Comparison of ENCODE assay signal across 9 mouse cellular contexts in the genomic region with DNA sequence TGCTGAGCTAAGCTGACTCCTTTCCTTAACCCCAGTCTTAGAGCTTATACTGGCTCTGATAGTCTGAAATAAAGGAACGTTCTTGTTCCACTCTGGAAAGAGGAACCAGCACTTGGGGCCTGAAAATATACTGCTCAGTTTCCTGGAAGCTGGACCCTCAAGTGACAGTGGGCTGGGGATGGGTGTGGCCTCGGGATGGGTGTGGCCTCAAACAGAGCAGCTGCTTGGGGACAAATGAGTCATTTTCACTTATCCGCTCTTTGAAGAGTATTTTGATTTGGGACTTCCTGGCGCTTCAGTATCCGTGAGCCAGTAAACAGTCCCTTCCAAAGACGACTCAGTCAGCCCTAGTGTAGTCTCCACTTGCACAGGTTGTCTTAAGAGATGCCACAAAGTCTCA. TPM values are rescaled to one million over a fixed set of nuclear protein-coding genes. Genes with fewer than 3 reads are reported as not detected.
A peak's percentile ranks its signal among the peaks of the same experiment; 100 is the strongest.
DNase-seq lines count a peak whose midpoint lies in the region; ATAC-seq and TF ChIP-seq lines count a peak whose summit lies in the region.
"Had no signal": no experiment of that assay in that cellular context is flagged by ENCODE, and none has a peak within 500 bp of the region (broad histone marks: within the 10 kb centered on the region; RNA-seq: fewer than 3 reads in every experiment).

No protein-coding gene starts in this region.

- H3K36me3 ChIP-seq in kidney, postnatal 0 days (ENCODE audit: insufficient read depth, low read length) = no peaks in the 10 kb centered on the region
- no peaks in the 10 kb centered on the region for H3K36me3 ChIP-seq in kidney, embryonic 16.5 days (ENCODE audit: insufficient read depth, low read length)
- H3K36me3 ChIP-seq in CH12.LX (replicated peaks in 1 of 2; ENCODE audit: control insufficient read depth in 1 of 2, insufficient read depth in 1 of 2, low read length in 1 of 2) = no peaks in the 10 kb centered on the region
- H3K36me3 ChIP-seq in macrophage (ENCODE audit: inconsistent target) = no peaks in the 10 kb centered on the region
- H3K36me3 ChIP-seq in intestine, postnatal 0 days (ENCODE audit: control insufficient read depth, insufficient read depth) = no peaks in the 10 kb centered on the region

- no peaks in the 10 kb centered on the region for H3K79me2 ChIP-seq in CH12.LX (replicated peaks; ENCODE audit: control insufficient read depth, extremely low read depth, insufficient read depth, poor library complexity, severe bottlenecking)
- no peaks in the 10 kb centered on the region for H3K79me2 ChIP-seq in macrophage (ENCODE audit: inconsistent target)

- TF ChIP-seq POLR2A in CH12.LX (IDR thresholded peaks at IDR 0.05; ENCODE audit: low read depth, low read length) = peak; percentile 51; the same call in 1 of the 2 replicates

- no peak overlapping the region for H3K27ac ChIP-seq in kidney, postnatal 0 days
- H3K27ac ChIP-seq in kidney, embryonic 16.5 days (ENCODE audit: low read length) = no peak overlapping the region
- peak overlapping the region; percentile 98 for H3K27ac ChIP-seq in CH12.LX (ENCODE audit: insufficient read depth, low read depth)
- peak overlapping the region; percentile 97 for H3K27ac ChIP-seq in macrophage
- H3K27ac ChIP-seq in intestine, postnatal 0 days (ENCODE audit: low read depth, low read length) = no peak overlapping the region

- H3K4me1 ChIP-seq in kidney, postnatal 0 days (replicated peaks; ENCODE audit: insufficient read depth, low read length) = no peaks in the 10 kb centered on the region
- H3K4me1 ChIP-seq in kidney, embryonic 16.5 days (ENCODE audit: insufficient read depth, low read length) = no peaks in the 10 kb centered on the region
- H3K4me1 ChIP-seq in CH12.LX (ENCODE audit: control insufficient read depth in 1 of 2, insufficient read depth in 2 of 2) = peaks cover 54 to 72% of the 10 kb centered on the region in 2 experiments
- H3K4me1 ChIP-seq in intestine, postnatal 0 days (replicated peaks; ENCODE audit: control insufficient read depth, insufficient read depth, low read length) = no peaks in the 10 kb centered on the region

- no peak for ATAC-seq in kidney, postnatal 0 days (replicated peaks; ENCODE audit: low FRiP score, low read depth)
- ATAC-seq in kidney, embryonic 16.5 days (ENCODE audit: low FRiP score, low TSS enrichment) = no peak
- ATAC-seq in intestine, postnatal 0 days = no peak
- ATAC-seq: Patski had no signal

- TF ChIP-seq CTCF in kidney, postnatal 0 days (IDR thresholded peaks at IDR 0.05; ENCODE audit: low read depth) = no peak
- TF ChIP-seq CTCF in CH12.LX (conservative IDR thresholded peaks at IDR 0.05 in 1 of 2, IDR thresholded peaks at IDR 0.05 in 1 of 2; ENCODE audit: low read depth in 2 of 2, low read length in 2 of 2) = no peak
- TF ChIP-seq CTCF in intestine, postnatal 0 days (IDR thresholded peaks at IDR 0.05; ENCODE audit: low read depth) = no peak

- WGBS in kidney, postnatal 0 days = 39% methylated on average over 6 of the region's 6 CpGs
- 49% methylated on average over 6 of the region's 6 CpGs for WGBS in kidney, embryonic 16.5 days
- 0% methylated on average over 6 of the region's 6 CpGs for WGBS in macrophage (ENCODE audit: missing documents)
- whole genome bisulfite sequencing in intestine, postnatal 0 days = 18% methylated on average over 6 of the region's 6 CpGs

- peak; percentile 86 for TF ChIP-seq EP300 in CH12.LX (IDR thresholded peaks at IDR 0.05; ENCODE audit: low read length)

- no peak overlapping the region for H3K4me2 ChIP-seq in kidney, postnatal 0 days (ENCODE audit: low read length)
- no peak overlapping the region for H3K4me2 ChIP-seq in kidney, embryonic 16.5 days (replicated peaks; ENCODE audit: low read depth, low read length)
- peak overlapping the region; percentile 86 for H3K4me2 ChIP-seq in CH12.LX (ENCODE audit: insufficient read depth, low read depth, poor library complexity, severe bottlenecking)
- no peak overlapping the region for H3K4me2 ChIP-seq in intestine, postnatal 0 days (replicated peaks; ENCODE audit: low read depth)

- no peak overlapping the region for H3K4me3 ChIP-seq in kidney, postnatal 0 days (replicated peaks; ENCODE audit: low read depth, low read length)
- H3K4me3 ChIP-seq in kidney, embryonic 16.5 days (ENCODE audit: low read length) = no peak overlapping the region
- H3K4me3 ChIP-seq in CH12.LX (replicated peaks in 1 of 3; ENCODE audit: low read depth in 2 of 3, low read length in 2 of 3, poor library complexity in 1 of 3) (no peak overlapping the region), macrophage (ENCODE audit: inconsistent target) (no peak overlapping the region)
- no peak overlapping the region for H3K4me3 ChIP-seq in intestine, postnatal 0 days (ENCODE audit: low read depth, low read length)

- in situ Hi-C loops in CH12.LX (cut with MboI; ENCODE audit: low pct_ligation_motif_present, low pct_unique_long_range_greater_than_20kb, low sequenced_read_pairs) = no loop called here

- no peak overlapping the region for H3K9ac ChIP-seq in kidney, postnatal 0 days (ENCODE audit: low read depth, low read length)
- no peak overlapping the region for H3K9ac ChIP-seq in kidney, embryonic 16.5 days (replicated peaks; ENCODE audit: low read length)
- peak overlapping the region; percentile 49; the same call in 1 of the 2 replicates for H3K9ac ChIP-seq in CH12.LX (ENCODE audit: insufficient read depth, low read depth)
- H3K9ac ChIP-seq in intestine, postnatal 0 days (ENCODE audit: low read depth, low read length) = no peak overlapping the region

- dilution Hi-C loops in CH12.LX (cut with MboI; ENCODE audit: extremely low pct_ligation_motif_present, extremely low pct_unique_long_range_greater_than_20kb, low sequenced_read_pairs) = no loop called here

- peak; percentile 36 for DNase-seq in kidney, postnatal 0 days (ENCODE audit: low spot score)
- peak; percentile 95 for DNase-seq in CH12.LX (ENCODE audit: extremely low read depth)
- peak; percentile 55 to 69 for DNase-seq in heart, adult 9 months (ENCODE audit: low spot score in 2 of 2)
- DNase-seq in ovary, postnatal 14 days (ENCODE audit: low spot score) = no peak
- DNase-seq in layer of hippocampus, postnatal 25 days (ENCODE audit: extremely low spot score in 1 of 2, low spot score in 1 of 2) = no peak

- no peaks in the 10 kb centered on the region for H3K27me3 ChIP-seq in kidney, postnatal 0 days (ENCODE audit: insufficient read depth, low read length)
- no peaks in the 10 kb centered on the region for H3K27me3 ChIP-seq in kidney, embryonic 16.5 days (ENCODE audit: insufficient read depth, low read length)
- H3K27me3 ChIP-seq in CH12.LX (replicated peaks) = no peaks in the 10 kb centered on the region
- no peaks in the 10 kb centered on the region for H3K27me3 ChIP-seq in intestine, postnatal 0 days (replicated peaks; ENCODE audit: control insufficient read depth, insufficient read depth, low read length)
- H3K27me3 ChIP-seq: Patski had no signal

- TF ChIP-seq RAD21 in CH12.LX (IDR thresholded peaks at IDR 0.05; ENCODE audit: low read depth, low read length) = no peak

- H3K9me3 ChIP-seq in kidney, postnatal 0 days (replicated peaks; ENCODE audit: low read length) = no peaks in the 10 kb centered on the region
- no peaks in the 10 kb centered on the region for H3K9me3 ChIP-seq in kidney, embryonic 16.5 days (ENCODE audit: low read length)
- H3K9me3 ChIP-seq in CH12.LX (replicated peaks; ENCODE audit: low read length) = no peaks in the 10 kb centered on the region
- H3K9me3 ChIP-seq in intestine, postnatal 0 days (ENCODE audit: control insufficient read depth) = no peaks in the 10 kb centered on the region

RNA-seq across cellular contexts. Expression of a gene that starts 8.6 kb away (rescaled TPM):
- 2.9 and 3.6 TPM in 2 replicates for polyA plus RNA-seq in kidney, postnatal 0 days (2015; fragmentation: Nextera tagmentation; extraction: Ambion mirVana)
- polyA plus RNA-seq in kidney, embryonic 16.5 days (2015; fragmentation: Nextera tagmentation; extraction: Ambion mirVana) = 6.1 and 6.3 TPM in 2 replicates
- total RNA-seq in CH12.LX (2012; rRNA removed) (29.0 and 32.3 TPM in 2 replicates), CH12.LX (2014; rRNA removed) (13.5 and 17.3 TPM in 2 replicates)
- polyA plus RNA-seq in CH12.LX (2012; ENCODE audit: insufficient read length, low read depth) (69.0 and 74.9 TPM in 2 replicates), macrophage (2018) (48.6 to 217 TPM (median 138 TPM) in 3 replicates)
- total RNA-seq in macrophage (2018; cell fraction: chromatin; rRNA removed) = 1,000 to 10,000 TPM in 14 of 26 experiments, 100 to 1,000 TPM in 12; 300 to 1,852 (median 1,057) TPM
- total RNA-seq in macrophage (2018; cell fraction: cytosol; rRNA removed) = 100 to 1,000 TPM; 151 to 601 (median 347) TPM
- total RNA-seq in macrophage (2018; cell fraction: nucleus; rRNA removed) = 1,000 to 10,000 TPM in 4 of 26 experiments, 100 to 1,000 TPM in 22; 147 to 1,472 (median 838) TPM
- 6.4 and 6.7 TPM in 2 replicates for polyA plus RNA-seq in intestine, postnatal 0 days (2015; fragmentation: Nextera tagmentation; extraction: Ambion mirVana)
- total RNA-seq in layer of hippocampus, postnatal 25 days (2021) = 1 to 10 TPM; 2.2 to 2.8 TPM

RNA-seq across cellular contexts. Expression of a gene that starts 31.9 kb away (rescaled TPM):
- polyA plus RNA-seq in kidney, postnatal 0 days (2015; fragmentation: Nextera tagmentation; extraction: Ambion mirVana) = 35.6 and 36.8 TPM in 2 replicates
- polyA plus RNA-seq in kidney, embryonic 16.5 days (2015; fragmentation: Nextera tagmentation; extraction: Ambion mirVana) = 33.1 and 38.5 TPM in 2 replicates
- 0.13 and 0.34 TPM in 2 replicates for total RNA-seq in CH12.LX (2012; rRNA removed)
- total RNA-seq in CH12.LX (2014; rRNA removed) = not detected in 2 replicates
- polyA plus RNA-seq in CH12.LX (2012; ENCODE audit: insufficient read length, low read depth) = 0.31 and 0.47 TPM in 2 replicates
- 1 to 10 TPM in 9 of 26 experiments, under 1 TPM in 7, not detected in 10; 0.64 to 2.0 (median 1.4) TPM for total RNA-seq in macrophage (2018; cell fraction: chromatin; rRNA removed)
- total RNA-seq in macrophage (2018; cell fraction: cytosol; rRNA removed) = under 1 TPM in 12 of 26 experiments, not detected in 14; 0.17 to 0.85 (median 0.64) TPM
- total RNA-seq in macrophage (2018; cell fraction: nucleus; rRNA removed) = 1 to 10 TPM in 3 of 26 experiments, under 1 TPM in 9, not detected in 14; 0.36 to 1.6 (median 0.72) TPM
- polyA plus RNA-seq in macrophage (2018) = 0.10 TPM in 1 of 3 replicates, not detected in the others
- 11.2 and 13.0 TPM in 2 replicates for polyA plus RNA-seq in intestine, postnatal 0 days (2015; fragmentation: Nextera tagmentation; extraction: Ambion mirVana)
- 1 to 10 TPM; 1.1 to 2.9 TPM for total RNA-seq in layer of hippocampus, postnatal 25 days (2021)

RNA-seq across cellular contexts. Expression of a gene that starts 34.4 kb away (rescaled TPM):
- 23.5 and 26.5 TPM in 2 replicates for polyA plus RNA-seq in kidney, postnatal 0 days (2015; fragmentation: Nextera tagmentation; extraction: Ambion mirVana)
- polyA plus RNA-seq in kidney, embryonic 16.5 days (2015; fragmentation: Nextera tagmentation; extraction: Ambion mirVana) = 11.8 and 12.4 TPM in 2 replicates
- total RNA-seq in CH12.LX (2012; rRNA removed) (0.04 TPM in 2 replicates), CH12.LX (2014; rRNA removed) (0.01 TPM in 2 replicates)
- polyA plus RNA-seq in CH12.LX (2012; ENCODE audit: insufficient read length, low read depth) (0.01 TPM in 2 replicates), macrophage (2018) (under 0.01 TPM in 1 of 3 replicates, not detected in the others)
- under 1 TPM; 0.22 to 0.77 (median 0.55) TPM for total RNA-seq in macrophage (2018; cell fraction: chromatin; rRNA removed)
- total RNA-seq in macrophage (2018; cell fraction: cytosol; rRNA removed) = under 1 TPM in 18 of 26 experiments, not detected in 8; under 0.01 to 0.08 (median under 0.01) TPM
- 1 to 10 TPM in 1 of 26 experiments, under 1 TPM in 25; 0.22 to 1.0 (median 0.36) TPM for total RNA-seq in macrophage (2018; cell fraction: nucleus; rRNA removed)
- polyA plus RNA-seq in intestine, postnatal 0 days (2015; fragmentation: Nextera tagmentation; extraction: Ambion mirVana) = 0.01 TPM in 1 of 2 replicates, not detected in the other
- total RNA-seq in layer of hippocampus, postnatal 25 days (2021) = under 1 TPM; 0.21 to 0.22 TPM

RNA-seq across cellular contexts. Expression of a gene that starts 53.5 kb away (rescaled TPM):
- polyA plus RNA-seq in kidney, postnatal 0 days (2015; fragmentation: Nextera tagmentation; extraction: Ambion mirVana) = 142 and 148 TPM in 2 replicates
- polyA plus RNA-seq in kidney, embryonic 16.5 days (2015; fragmentation: Nextera tagmentation; extraction: Ambion mirVana) = 192 TPM in 2 replicates
- total RNA-seq in CH12.LX (2012; rRNA removed) (11.9 and 13.0 TPM in 2 replicates), CH12.LX (2014; rRNA removed) (25.9 and 33.4 TPM in 2 replicates)
- polyA plus RNA-seq in CH12.LX (2012; ENCODE audit: insufficient read length, low read depth) (31.1 and 33.2 TPM in 2 replicates), macrophage (2018) (14.8 to 18.3 TPM (median 15.1 TPM) in 3 replicates)
- 10 to 100 TPM in 6 of 26 experiments, 1 to 10 TPM in 20; 3.0 to 21.1 (median 7.1) TPM for total RNA-seq in macrophage (2018; cell fraction: chromatin; rRNA removed)
- 10 to 100 TPM in 18 of 26 experiments, 1 to 10 TPM in 8; 6.4 to 17.0 (median 10.7) TPM for total RNA-seq in macrophage (2018; cell fraction: cytosol; rRNA removed)
- total RNA-seq in macrophage (2018; cell fraction: nucleus; rRNA removed) = 10 to 100 TPM in 25 of 26 experiments, 1 to 10 TPM in 1; 8.7 to 28.5 (median 14.8) TPM
- 41.8 and 43.3 TPM in 2 replicates for polyA plus RNA-seq in intestine, postnatal 0 days (2015; fragmentation: Nextera tagmentation; extraction: Ambion mirVana)
- 10 to 100 TPM; 21.9 to 24.4 TPM for total RNA-seq in layer of hippocampus, postnatal 25 days (2021)

Comparison
In these comparisons a context has a peak if more than half of its experiments do, and no peak if none do; other contexts are left out.
1. DNase-seq: peak in kidney, postnatal 0 days (single experiment), CH12.LX (single experiment) and heart, adult 9 months (2 of 2); none in ovary, postnatal 14 days (single experiment) and layer of hippocampus, postnatal 25 days (0 of 2).
2. H3K27ac ChIP-seq: peak in CH12.LX (single experiment) and macrophage (single experiment); none in kidney, postnatal 0 days (single experiment), kidney, embryonic 16.5 days (single experiment) and intestine, postnatal 0 days (single experiment).
3. RNA of a gene that starts 34.4 kb away (polyA plus RNA-seq): 23.5 to 26.5 TPM in kidney, postnatal 0 days and 11.8 to 12.4 TPM in kidney, embryonic 16.5 days; 0.01 TPM in CH12.LX, under 0.01 TPM in macrophage and 0.01 TPM in intestine, postnatal 0 days; every median in the first group is over 10 times any median in the second.